Mouse (Mus musculus): ENCODE results near the gene Bdkrb2.

Gene Bdkrb2

DNA sequence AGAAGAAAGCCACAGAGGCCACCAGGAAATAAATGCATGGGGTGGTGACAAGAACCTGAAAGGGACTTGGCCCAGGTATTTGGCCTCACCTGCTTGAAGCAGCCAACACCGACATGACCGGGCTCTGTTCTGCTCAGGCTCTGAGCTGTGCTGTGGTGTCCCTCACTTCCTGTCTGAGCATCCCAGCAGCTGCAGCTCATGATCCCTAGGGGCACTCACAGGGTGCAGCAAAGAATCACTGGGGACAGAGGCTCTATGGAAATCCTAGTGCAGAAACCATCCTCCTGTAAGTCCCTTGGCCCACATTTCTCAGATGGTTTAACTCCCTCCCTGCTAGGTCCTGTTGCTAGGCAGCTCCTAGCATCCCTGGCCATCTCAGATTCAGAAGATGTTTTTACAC, 15.9 kb upstream of the Bdkrb2 start:
- no peak for DNase-seq

DNA sequence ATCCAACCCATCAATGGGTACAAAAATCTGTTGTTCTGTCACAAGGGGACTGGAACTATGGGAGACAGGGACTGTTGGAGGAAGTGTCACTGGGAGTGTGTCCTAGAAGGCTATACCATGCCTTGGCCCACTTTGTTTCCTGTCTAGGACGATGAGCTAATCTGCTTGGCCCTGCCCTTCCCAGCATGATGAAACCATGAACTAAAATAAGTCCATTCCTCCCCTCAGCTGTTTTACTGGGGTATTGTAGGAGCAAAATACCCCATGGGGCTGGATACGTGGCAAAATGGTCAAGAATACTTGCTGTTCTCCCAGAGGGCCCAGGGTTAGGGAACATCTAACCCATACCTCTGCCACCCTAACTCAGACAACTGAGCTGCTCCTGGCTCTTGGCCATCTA, 15.0 kb upstream of the Bdkrb2 start:
- no peak for DNase-seq

DNA sequence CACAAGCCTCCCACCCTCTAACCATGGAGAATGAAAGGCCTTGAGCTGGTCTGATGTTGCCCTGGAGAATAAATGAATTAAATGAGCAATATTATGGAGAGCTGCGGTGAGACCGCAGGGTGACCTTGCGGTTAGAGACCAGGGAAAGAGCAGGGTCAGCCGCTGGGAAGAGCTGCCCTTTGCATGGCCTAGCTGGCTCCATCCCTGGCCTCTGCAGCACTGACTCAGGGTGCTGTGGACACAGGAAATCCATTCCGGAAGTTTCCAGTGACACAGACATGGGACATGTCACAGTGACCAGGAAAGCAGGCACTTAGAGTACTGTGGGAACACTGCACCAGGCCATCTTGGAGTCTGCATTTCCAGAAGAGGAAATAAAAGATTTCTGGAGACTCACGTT, 14.1 kb upstream of the Bdkrb2 start:
- DNase-seq, result no peak

DNA sequence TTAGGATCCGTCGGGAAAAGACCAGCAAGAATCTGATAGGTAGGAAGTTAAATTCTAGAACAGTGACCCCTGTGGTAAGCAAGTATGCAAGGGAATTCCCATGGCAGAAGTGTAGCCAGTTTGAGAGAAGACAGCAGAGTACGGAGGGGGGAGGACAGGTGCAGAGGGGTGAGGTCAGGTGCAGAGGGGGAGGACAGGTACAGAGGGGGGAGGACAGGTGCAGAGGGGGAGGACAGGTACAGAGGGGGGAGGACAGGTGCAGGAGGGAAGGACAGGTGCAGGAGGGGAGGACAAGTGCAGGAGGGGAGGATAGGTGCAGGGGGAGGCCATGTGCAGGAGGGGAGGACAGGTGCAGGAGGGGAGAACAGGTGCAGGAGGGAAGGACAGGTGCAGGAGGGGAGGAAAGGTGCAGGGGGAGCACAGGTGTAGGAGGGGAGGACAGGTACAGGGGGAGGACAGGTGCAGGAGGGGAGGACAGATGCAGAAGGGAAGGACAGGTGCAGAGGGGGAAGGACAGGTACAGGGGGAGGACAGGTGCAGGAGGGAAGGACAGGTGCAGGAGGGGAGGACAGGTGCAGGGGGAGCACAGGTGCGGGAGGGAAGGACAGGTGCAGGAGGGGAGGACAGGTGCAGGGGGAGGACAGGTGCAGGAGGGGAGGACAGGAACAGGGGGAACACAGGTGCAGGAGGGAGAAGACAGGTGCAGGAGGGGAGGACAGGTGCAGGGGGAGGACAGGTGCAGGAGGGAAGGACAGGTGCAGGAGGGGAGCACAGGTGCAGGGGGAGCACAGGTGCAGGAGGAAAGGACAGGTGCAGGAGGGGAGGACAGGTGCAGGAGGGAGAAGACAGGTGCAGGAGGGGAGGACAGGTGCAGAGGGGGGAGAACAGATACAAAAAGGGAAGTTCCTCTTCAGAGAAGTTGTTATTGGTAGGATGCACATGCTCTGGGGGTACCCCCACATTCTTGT, 12.9 kb upstream of the Bdkrb2 start:
- no peak for DNase-seq

DNA sequence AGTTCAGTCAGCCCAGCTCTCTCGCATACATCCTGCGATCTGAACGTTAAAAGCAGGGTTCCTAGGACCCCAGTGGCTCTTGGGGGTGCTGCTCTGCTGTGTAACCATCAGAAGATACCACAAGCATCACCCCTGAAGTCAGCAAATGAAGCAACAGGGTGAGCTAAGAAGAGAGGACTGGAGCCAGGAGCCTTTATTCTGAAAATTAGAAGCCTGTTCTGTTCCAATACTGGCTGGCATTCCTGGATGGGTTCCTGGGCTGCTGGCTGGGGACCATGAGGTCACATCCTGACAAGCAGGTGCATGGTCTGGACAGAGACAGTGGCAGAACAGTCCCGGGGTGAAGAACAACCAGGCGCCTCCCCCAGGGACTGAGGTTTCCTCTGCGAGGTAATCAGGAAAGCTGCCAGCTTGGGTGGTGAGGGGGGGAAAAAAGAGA, 11.5 kb upstream of the Bdkrb2 start:
- DNase-seq, result peak; percentile 43

DNA sequence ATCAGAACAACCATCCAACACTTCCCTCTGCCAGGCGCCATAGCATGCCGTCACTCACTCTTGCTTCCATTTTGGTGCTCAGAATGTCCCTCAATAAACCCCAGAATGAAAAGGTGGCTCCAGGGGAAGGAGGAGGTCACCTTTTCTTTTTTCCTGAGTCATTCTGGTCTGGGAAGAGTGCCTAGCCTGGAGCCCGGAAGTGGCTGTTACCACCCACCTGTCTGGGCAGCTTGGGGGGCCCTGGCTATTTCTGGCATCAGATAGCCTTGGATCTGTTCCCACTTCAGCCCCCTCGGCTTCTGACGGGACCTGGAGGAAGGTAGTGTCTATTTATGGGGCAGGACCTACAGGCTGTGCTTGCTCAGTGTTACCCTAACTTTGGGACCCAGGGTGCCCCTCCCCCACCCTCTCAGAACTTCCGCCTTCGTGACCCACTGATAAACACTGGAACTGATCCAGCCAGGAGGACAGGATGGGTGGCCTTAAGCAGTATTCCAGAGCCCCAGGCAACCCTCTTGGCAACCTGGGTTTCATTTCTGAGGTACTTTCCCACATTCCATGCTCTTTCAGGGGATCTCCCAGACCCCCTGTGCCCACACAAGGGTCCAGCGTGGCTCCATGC, 8.8 kb upstream of the Bdkrb2 start:
- DNase-seq, result no peak

DNA sequence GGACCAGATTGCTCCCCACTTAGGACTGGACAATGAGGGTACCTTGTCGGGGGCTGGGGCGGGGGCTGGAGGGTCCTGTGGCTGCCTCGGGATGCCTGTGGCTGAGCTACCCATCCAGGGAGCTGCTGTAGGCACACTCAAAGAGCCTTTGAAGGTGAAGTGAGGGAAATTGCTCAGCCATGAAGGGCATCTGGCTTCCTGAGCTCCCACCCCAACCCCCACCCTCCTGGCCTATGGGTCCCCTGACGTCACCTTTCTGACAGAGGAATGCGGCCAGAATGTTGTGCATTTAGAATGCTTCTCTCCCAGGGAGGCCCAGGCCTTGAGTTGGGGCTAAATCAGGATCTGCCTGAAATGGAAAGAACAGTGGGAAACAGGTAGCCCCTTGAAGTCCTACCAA, 7.9 kb upstream of the Bdkrb2 start:
- DNase-seq, result no peak

DNA sequence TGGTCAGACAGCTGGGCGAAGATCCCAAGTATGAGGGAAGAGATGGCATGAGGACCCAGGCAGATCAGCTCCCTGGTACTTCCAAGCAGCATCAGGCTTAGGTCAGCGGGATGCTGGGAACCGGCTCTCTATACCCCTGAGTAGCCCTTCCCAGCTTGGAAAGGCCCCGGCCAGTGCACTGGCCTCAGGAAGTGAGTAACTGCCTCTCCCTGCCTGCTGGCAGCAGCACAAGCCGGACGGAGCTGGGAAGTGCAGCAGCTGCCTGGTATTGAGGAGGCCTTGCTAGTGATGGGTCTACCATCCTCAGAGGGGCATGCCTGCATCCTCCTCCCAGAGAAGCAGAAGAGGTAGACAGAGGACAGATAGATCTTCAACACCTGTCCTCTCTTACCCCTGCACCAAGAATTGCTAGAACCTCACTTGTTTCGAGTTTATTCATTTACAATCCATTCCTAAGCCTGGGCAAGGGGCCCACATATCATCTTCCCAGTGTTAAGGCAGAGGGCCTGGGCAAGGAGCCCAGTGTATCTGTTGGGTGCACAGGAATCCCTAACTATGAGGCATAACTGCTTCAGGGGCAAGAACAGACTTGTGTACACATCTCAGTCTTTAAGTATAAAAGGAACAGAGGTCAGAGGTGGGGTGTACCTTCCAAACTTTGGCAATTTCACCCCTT, 5.6 kb upstream of the Bdkrb2 start:
- no peak for DNase-seq

DNA sequence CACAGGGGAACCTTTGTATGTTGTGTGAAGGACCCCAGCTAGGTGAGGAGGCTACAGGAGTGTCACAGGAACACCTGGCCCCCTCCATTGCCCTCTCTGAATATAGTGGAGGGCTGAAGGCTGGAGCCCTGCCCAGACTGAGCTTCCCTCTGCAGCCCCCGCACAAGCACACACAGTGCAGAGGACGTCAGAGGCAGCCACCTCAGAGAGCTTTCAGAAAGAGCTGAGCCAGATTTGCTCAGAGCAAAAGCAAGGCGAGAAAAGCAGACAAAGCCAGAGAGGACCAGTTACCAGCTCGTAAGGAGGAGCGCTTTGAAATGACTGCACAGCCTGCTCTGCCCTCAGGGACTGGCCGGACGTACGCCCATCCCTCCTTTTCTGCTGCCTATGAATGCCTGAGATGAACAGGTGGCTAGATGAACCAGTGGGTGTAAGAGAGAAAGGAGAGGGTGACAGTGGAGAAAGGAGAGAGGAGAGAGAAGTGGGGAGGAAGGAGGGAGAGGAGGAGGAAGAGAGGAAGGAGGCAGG, 2.0 kb upstream of the Bdkrb2 start:
- DNase-seq, result no peak

DNA sequence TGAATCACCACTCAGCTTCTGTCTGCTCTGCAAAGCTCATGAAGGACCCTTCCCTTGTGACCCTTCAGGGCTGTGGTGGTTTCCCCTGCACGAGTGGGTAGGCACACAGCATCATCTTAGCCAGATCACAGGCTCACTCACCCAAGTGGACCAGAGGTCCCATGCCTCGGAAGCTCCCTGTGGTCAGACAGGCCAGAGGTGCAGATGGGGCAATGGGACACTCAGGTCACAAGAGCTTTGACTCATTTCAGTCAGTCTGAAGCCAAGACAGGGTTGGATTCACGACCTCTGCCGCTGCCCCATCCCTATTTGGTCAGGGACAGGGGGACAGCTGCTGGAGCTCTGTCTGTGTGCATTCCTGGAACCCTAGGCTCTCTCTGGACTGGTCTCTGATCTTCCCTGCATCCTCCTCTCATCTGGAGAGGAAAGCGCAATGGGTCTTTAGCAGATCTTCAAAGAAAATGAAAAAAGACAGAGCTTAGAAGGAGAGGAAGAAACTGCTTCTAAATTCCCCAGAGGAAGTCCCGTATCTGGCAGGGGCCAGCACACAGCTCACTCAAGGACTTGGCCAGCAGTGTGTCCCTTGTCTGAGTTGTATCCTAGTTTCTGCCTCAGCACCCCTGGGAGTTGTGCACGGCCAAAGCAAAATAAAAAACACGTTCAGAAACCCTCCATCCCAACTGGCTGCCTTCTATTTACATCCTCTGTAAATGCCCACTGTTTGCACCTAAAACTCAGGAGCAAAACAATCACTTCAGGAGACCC, 788 bp upstream of the Bdkrb2 start:
- DNase-seq, result no peak

DNA sequence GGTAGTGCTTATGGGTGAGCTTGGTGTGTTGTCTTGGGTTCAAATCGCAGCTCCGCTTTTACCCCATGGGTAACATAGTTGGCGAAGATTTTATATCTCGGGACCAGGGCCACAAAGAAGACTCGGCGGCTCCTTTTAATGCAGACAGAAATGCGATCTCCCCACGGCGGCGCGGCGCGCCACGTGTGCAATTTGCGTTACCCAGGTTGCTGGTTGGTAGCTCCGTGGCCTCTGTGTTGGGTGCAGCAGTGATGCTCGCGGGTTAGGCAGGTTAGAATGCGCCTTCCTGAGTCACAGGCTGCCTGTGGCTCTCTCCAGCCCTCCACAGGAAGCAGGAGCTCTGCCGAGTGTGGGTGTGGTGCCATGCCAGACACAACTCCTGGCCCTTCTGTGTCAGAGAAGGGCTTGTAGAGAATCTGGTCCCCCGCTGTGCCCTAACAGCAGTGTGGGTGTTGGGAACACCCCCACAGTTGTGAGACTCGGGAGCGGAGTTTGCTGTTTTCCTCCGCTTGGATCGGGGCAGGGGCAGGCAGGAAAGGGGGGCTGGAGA, 775 bp downstream of the Bdkrb2 start:
- no peak for DNase-seq

DNA sequence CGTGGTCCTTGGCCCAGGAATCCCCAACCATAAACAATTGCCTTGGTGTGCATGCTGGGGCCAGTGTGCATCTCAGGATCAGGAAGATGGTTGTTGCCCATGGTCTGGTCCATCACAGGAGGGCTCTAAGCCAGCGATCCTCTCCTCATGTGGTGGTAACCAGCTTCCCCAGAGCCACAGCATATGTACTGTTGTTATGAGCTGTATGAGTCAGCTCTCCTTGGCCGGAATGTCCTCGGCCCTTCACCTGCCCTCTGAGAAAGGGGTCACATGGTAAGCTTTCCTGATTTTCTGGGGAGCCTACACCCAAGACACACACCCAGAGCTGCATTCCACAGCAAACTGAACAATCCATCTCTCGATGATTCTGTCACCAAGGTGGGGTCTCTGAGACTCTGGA, 2.2 kb downstream of the Bdkrb2 start:
- DNase-seq, result no peak

DNA sequence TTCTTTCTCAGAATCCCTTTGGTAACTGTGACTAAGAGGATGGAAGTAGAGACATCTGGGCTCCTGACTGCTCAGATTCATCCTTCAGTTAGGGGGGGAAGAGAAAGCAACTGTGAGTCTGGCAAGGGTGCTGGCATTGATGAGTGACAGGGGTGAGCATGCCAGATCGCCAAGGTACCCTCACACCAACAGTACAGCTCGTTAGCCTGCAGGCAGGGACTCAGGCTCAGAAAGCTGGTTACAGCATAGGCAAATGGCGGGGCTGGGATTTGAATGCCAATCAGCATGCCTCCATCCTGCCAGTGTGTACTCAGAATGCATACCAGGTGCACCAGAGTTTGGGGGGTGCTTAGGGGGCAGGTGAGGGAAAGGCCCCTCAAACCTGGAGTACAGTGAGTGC, 8.8 kb downstream of the Bdkrb2 start:
- no peak for DNase-seq

DNA sequence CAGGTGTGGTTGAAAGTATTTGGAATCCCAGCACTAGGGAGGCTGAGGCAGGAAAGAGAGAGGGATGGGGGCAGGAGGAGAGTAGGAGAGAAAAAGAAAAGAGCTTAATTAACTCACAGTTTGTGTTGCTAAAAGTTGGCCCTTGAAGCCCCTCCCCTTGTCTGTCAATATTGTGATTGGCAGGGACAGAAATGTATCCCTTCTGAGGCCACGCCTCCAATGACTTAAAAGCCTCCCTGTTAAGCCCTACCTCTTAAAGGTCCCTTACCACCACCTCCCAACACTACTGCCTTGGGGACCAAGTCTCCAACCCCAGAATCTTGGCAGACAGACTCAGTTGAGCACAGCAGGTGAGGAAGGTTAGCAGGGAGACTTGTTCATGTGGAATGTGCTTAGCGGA, 9.6 kb downstream of the Bdkrb2 start:
- DNase-seq, result no peak

DNA sequence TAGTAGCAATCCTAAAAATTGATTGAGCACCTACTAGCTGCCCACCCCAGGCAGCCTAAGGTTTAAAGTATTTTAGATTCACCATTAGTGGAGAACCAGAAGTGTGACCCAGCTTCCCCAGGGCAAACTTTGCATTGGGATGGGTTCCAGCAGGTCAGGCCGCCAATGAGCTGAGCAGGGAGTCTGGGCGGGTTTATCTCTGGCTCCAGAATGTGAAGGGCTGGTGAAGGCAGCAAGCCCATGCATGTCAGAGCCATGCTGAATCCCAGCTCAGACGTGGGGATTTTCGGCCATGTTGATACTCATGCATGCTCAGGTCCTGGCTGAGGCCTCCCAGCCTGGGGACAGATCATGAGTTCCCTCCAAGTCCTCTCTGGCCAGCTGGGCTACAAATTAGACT, 11.3 kb downstream of the Bdkrb2 start:
- DNase-seq, result no peak

DNA sequence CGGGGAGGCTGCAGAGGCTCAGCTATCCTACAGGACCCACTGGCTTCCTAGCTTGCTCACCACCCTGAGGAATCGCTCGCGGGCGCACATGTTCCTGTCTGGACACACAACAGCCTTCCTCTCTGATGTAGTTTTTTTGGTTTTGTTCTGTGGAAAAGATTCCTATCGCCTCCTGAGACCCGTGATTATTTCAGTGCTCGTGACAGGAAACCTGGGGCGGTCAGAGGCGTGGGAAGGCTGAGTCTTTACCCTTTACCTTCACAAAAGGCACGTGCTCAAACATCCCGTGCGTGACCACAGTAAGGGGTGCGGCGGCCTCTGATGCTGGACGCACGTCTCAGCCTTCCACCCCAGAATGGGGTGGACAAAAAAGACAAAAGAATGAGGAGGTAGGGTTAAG, 17.5 kb downstream of the Bdkrb2 start:
- DNase-seq, result no peak

DNA sequence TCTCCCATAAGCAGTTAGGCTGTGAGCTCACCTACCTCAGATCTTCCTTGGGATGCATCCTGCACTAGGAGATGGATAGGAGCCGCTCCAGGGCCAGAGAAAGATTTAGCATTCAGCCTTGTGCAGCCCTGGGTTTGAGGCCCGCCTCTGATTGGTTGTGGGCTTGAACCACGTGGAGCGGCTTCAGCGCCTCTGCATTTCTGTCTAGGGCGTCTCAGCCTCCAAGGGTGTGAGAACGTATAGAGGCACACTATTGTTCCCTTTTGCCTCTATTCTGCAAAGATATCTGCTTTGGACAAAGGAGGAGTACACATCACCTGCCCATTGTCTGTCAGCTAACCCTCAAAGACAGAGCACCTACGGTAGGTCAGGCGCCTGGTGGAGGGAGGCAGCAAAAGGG, 19.5 kb downstream of the Bdkrb2 start:
- DNase-seq, result no peak

DNA sequence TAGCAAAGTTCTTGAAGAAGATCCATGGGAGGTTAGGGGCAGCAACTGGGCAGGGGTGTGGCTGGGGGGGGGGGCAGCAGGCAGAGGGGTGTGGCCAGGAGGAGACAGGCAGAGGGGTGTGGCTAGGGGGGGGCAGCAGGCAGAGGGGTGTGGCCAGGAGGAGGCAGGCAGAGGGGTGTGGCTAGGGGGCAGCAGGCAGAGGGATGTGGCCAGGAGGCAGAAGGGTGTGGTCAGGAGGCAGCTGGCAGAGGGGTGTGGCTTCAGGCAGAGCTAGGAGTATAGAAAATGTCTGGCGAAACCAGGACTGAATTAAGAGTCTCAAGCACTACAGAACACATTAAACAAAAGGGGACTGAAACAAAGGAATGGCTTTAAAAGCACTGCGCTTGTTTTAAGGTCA, 20.5 kb downstream of the Bdkrb2 start:
- DNase-seq, result no peak

DNA sequence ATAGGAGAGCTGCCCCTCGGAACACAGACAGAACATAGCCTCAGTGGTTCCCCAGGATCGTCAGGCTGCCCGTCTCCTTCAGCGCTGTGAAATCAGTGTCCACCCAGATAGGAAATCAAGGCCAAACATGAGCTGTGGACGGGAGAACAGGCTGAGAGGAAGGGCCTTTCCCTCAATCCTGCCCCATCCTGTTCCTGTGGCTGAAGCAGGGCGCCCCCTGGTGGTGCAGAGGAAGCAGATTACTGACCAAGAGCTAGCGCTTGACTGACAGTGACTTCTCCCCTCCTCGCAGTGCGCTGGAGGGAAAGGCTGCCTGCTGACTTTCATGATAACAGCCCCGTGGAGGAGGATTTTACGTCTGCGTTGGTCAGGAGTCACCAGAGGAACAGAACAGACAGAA, 21.8 kb downstream of the Bdkrb2 start:
- DNase-seq, result peak; percentile 42

DNA sequence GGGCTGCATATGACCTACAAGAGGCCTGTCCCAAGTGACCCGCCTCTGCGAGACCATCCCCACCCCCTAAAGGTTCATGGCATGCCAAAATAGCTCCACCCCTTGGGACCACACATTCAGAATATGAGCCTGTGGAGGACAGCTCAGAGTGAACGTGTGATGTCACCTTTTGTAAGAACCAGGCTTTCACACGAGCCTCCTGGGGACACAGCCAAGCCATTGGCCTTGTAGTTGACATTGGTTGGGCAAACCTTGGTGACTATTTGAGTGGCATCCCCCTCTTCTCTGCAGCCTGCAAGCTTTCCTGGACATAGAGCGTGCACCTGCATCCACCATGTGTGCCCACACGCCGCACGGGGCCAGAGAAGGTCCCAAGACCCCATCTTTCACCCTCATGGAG, 24.5 kb downstream of the Bdkrb2 start:
- DNase-seq, result no peak

DNA sequence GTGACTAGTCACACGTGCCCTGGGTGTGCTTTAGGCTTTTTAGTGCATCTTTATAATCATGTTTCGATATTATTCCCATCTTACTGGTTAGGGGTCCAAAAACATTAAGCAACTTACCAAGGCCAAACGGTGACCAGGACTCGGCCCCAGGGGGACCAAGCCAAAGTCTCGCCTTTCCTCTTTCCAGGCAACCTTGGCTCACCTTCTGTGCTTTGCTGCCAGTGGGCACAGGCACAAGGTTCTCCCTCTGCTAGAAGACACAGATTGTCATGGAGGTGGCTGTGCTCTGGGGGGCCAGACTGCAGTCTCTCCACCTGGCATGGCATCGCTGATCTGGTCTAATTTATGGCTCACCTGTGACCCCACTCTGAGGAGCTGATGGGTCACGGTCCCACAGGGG, 27.8 kb downstream of the Bdkrb2 start:
- DNase-seq, result no peak

DNA sequence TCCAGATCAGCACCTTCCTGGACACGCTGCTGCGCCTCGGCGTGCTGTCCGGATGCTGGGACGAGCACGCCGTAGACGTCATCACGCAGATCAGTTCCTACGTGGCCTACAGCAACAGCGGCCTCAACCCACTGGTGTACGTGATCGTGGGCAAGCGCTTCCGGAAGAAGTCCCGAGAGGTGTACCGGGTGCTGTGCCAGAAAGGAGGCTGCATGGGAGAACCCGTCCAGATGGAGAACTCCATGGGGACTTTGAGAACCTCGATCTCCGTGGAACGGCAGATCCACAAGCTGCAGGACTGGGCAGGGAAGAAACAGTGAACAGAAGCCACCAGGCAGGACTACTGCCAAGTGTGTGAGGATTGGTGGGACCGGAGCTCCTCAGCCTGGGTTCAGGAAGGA, 29.3 kb downstream of the Bdkrb2 start:
- DNase-seq, result peak; percentile 32

DNA sequence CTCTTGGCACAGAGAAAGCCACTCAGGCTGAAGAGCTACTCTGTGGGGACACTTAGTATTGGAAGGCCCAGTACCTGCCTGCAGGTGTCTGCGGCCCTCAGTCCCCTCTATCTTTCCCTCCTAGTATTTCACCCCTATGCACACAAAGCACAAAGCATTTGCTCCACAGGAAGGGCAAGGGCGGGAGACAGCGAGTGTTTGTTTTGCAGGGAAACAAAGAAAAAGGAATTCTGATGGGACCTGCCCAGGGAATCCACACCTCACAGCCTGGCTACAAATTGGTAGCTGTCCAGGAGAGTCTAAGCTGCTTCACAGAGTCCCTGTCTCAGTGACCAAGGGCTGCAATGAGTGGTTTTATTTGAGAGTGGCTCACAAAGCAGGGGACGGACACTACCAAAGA, 30.4 kb downstream of the Bdkrb2 start:
- DNase-seq, result no peak

Measured in cerebellum, adult 8-10 months (tissue).